Mouse (Mus musculus): ENCODE data around the gene Zdhhc9. TPM values are rescaled to one million over a fixed set of nuclear protein-coding genes. Genes with fewer than 3 reads are reported as not detected.
A peak's percentile ranks its signal among the peaks of the same experiment; 100 is the strongest.

Gene Zdhhc9
- polyA plus RNA-seq, 1 experiment, result 0.29 TPM

GRCm38 (mm10) chrX:48207761-48208487 is 754 bp downstream of the Zdhhc9 start:
- Histone ChIP-seq H3K4me1 (ENCODE audit: control insufficient read depth) (peaks cover 11% of the 10 kb centered on the region), H3K36me3 (ENCODE audit: control insufficient read depth) (no peaks in the 10 kb centered on the region), H3K4me3 (replicated peaks) (peak overlapping the region; percentile 75), H3K9me3 (ENCODE audit: control insufficient read depth, low read length) (no peaks in the 10 kb centered on the region), H3K27me3 (ENCODE audit: control insufficient read depth) (peaks cover 2% of the 10 kb centered on the region; the same call in 1 of the 2 replicates)
- TF ChIP-seq GATA1 (IDR thresholded peaks at IDR 0.05; ENCODE audit: low read length) (no peak), TAL1 (IDR thresholded peaks at IDR 0.05; ENCODE audit: low read length) (no peak)

- TF ChIP-seq GATA1 (IDR thresholded peaks at IDR 0.05; ENCODE audit: low read length) (no peak), TAL1 (IDR thresholded peaks at IDR 0.05; ENCODE audit: low read length) (no peak)
- H3K36me3 ChIP-seq (ENCODE audit: control insufficient read depth), result no peaks in the 10 kb centered on the region
Observed at GRCm38 (mm10) chrX:48204469-48204868, 4.2 kb downstream of the Zdhhc9 start.

GRCm38 (mm10) chrX:48203763-48204162 is 4.9 kb downstream of the Zdhhc9 start:
- H3K9me3 ChIP-seq (ENCODE audit: control insufficient read depth, low read length), result no peaks in the 10 kb centered on the region
- H3K4me1 ChIP-seq (ENCODE audit: control insufficient read depth), result peaks cover 9% of the 10 kb centered on the region
- no peaks in the 10 kb centered on the region for H3K36me3 ChIP-seq (ENCODE audit: control insufficient read depth)
- TF ChIP-seq GATA1 (IDR thresholded peaks at IDR 0.05; ENCODE audit: low read length), result no peak
- no peak for TF ChIP-seq TAL1 (IDR thresholded peaks at IDR 0.05; ENCODE audit: low read length)
- H3K27me3 ChIP-seq (ENCODE audit: control insufficient read depth), result peaks cover 2% of the 10 kb centered on the region; the same call in 1 of the 2 replicates
- H3K4me3 ChIP-seq (replicated peaks), result no peak overlapping the region

More at GRCm38 (mm10) chrX:48204469-48204868, 4.2 kb downstream of the Zdhhc9 start:
- Histone ChIP-seq H3K4me1 (ENCODE audit: control insufficient read depth) (peaks cover 11% of the 10 kb centered on the region), H3K4me3 (replicated peaks) (no peak overlapping the region), H3K27me3 (ENCODE audit: control insufficient read depth) (peaks cover 2% of the 10 kb centered on the region; the same call in 1 of the 2 replicates), H3K9me3 (ENCODE audit: control insufficient read depth, low read length) (no peaks in the 10 kb centered on the region)

DNA sequence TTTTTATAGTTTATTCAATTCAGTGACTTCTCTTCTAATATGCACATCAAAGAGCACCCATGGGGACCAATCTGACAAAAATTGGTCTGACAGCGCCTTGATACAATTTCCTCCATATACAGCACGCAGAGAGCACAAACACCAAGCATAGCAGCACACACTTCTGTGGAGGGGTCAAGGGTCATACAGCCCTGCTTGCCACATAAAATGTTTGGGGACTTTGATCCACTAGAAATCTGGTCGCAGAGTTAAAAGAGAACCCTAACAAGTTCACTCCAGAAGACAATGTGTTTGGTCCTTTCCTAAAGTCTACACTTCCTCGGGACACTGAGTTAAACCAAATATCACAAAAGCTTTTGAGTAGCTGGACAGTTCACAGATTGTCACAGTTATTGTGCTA is 5.7 kb downstream of the Zdhhc9 start:
- Histone ChIP-seq H3K4me3 (replicated peaks) (no peak overlapping the region), H3K36me3 (ENCODE audit: control insufficient read depth) (no peaks in the 10 kb centered on the region), H3K9me3 (ENCODE audit: control insufficient read depth, low read length) (no peaks in the 10 kb centered on the region), H3K27me3 (ENCODE audit: control insufficient read depth) (no peaks in the 10 kb centered on the region), H3K4me1 (ENCODE audit: control insufficient read depth) (peaks cover 6% of the 10 kb centered on the region)
- no peak for TF ChIP-seq TAL1 (IDR thresholded peaks at IDR 0.05; ENCODE audit: low read length)
- TF ChIP-seq GATA1 (IDR thresholded peaks at IDR 0.05; ENCODE audit: low read length), result no peak

- Histone ChIP-seq H3K27me3 (ENCODE audit: control insufficient read depth) (no peaks in the 10 kb centered on the region), H3K4me1 (ENCODE audit: control insufficient read depth) (peaks cover under 1% of the 10 kb centered on the region), H3K9me3 (ENCODE audit: control insufficient read depth, low read length) (no peaks in the 10 kb centered on the region)
Observed at GRCm38 (mm10) chrX:48202436-48202835, 6.2 kb downstream of the Zdhhc9 start.

GRCm38 (mm10) chrX:48201973-48202372 is 6.7 kb downstream of the Zdhhc9 start:
- H3K36me3 ChIP-seq (ENCODE audit: control insufficient read depth), result no peaks in the 10 kb centered on the region
- TF ChIP-seq TAL1 (IDR thresholded peaks at IDR 0.05; ENCODE audit: low read length) (no peak), GATA1 (IDR thresholded peaks at IDR 0.05; ENCODE audit: low read length) (no peak)

More at GRCm38 (mm10) chrX:48202436-48202835, 6.2 kb downstream of the Zdhhc9 start:
- H3K4me3 ChIP-seq (replicated peaks), result no peak overlapping the region
- no peak for TF ChIP-seq GATA1 (IDR thresholded peaks at IDR 0.05; ENCODE audit: low read length)
- TF ChIP-seq TAL1 (IDR thresholded peaks at IDR 0.05; ENCODE audit: low read length), result no peak
- H3K36me3 ChIP-seq (ENCODE audit: control insufficient read depth), result no peaks in the 10 kb centered on the region

GRCm38 (mm10) chrX:48200699-48201098 is 8.0 kb downstream of the Zdhhc9 start:
- H3K4me3 ChIP-seq (replicated peaks), result no peak overlapping the region
- TF ChIP-seq TAL1 (IDR thresholded peaks at IDR 0.05; ENCODE audit: low read length), result no peak
- no peak for TF ChIP-seq GATA1 (IDR thresholded peaks at IDR 0.05; ENCODE audit: low read length)
- H3K4me1 ChIP-seq (ENCODE audit: control insufficient read depth), result no peaks in the 10 kb centered on the region
- no peaks in the 10 kb centered on the region for H3K27me3 ChIP-seq (ENCODE audit: control insufficient read depth)
- no peaks in the 10 kb centered on the region for H3K9me3 ChIP-seq (ENCODE audit: control insufficient read depth, low read length)
- H3K36me3 ChIP-seq (ENCODE audit: control insufficient read depth), result no peaks in the 10 kb centered on the region

More at GRCm38 (mm10) chrX:48201973-48202372, 6.7 kb downstream of the Zdhhc9 start:
- Histone ChIP-seq H3K27me3 (ENCODE audit: control insufficient read depth) (no peaks in the 10 kb centered on the region), H3K9me3 (ENCODE audit: control insufficient read depth, low read length) (no peaks in the 10 kb centered on the region), H3K4me3 (replicated peaks) (no peak overlapping the region), H3K4me1 (ENCODE audit: control insufficient read depth) (no peaks in the 10 kb centered on the region)

GRCm38 (mm10) chrX:48199026-48199425 is 9.7 kb downstream of the Zdhhc9 start:
- H3K4me3 ChIP-seq (replicated peaks), result no peak overlapping the region
- no peaks in the 10 kb centered on the region for H3K4me1 ChIP-seq (ENCODE audit: control insufficient read depth)
- no peaks in the 10 kb centered on the region for H3K27me3 ChIP-seq (ENCODE audit: control insufficient read depth)
- H3K9me3 ChIP-seq (ENCODE audit: control insufficient read depth, low read length), result no peaks in the 10 kb centered on the region
- H3K36me3 ChIP-seq (ENCODE audit: control insufficient read depth), result no peaks in the 10 kb centered on the region
- TF ChIP-seq GATA1 (IDR thresholded peaks at IDR 0.05; ENCODE audit: low read length) (no peak), TAL1 (IDR thresholded peaks at IDR 0.05; ENCODE audit: low read length) (no peak)

DNA sequence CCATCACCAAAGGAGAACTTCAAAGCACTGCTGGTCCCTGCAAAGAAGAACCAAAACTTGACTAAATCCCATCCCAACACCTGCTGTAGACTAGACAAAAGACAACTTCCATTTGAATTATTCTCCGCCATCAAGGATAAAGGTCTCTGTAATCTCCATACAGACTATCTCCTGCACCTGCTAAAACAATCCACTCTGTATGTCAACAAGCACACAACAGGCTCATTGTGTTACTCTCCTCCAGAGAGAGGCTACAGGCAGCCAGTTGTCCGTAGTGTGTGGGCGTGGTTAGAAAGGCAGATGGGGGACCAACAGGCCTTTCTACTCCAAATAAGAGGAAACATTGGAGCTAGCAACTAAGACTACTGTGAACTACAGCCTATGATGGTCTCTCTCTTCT is 10.8 kb downstream of the Zdhhc9 start:
- H3K4me1 ChIP-seq (ENCODE audit: control insufficient read depth), result no peaks in the 10 kb centered on the region
- no peak for TF ChIP-seq TAL1 (IDR thresholded peaks at IDR 0.05; ENCODE audit: low read length)
- TF ChIP-seq GATA1 (IDR thresholded peaks at IDR 0.05; ENCODE audit: low read length), result no peak
- H3K27me3 ChIP-seq (ENCODE audit: control insufficient read depth), result no peaks in the 10 kb centered on the region
- peaks cover 1% of the 10 kb centered on the region; the same call in 1 of the 2 replicates for H3K36me3 ChIP-seq (ENCODE audit: control insufficient read depth)
- no peak overlapping the region for H3K4me3 ChIP-seq (replicated peaks)
- no peaks in the 10 kb centered on the region for H3K9me3 ChIP-seq (ENCODE audit: control insufficient read depth, low read length)

All from erythroblast, embryonic 14.5 days (primary cell).